Mouse (Mus musculus) cerebellum, adult 2 months (tissue): Measurements from ENCODE around the gene Pkn3.

Experiments used
- CTCF ChIP-seq: fragments of 200-500 bp; IDR thresholded peaks from 2 replicates; pipeline ENCODE4 v1.5.1; 2011; ENCODE audit warnings: low read depth, mild to moderate bottlenecking, control low read depth, low read length, moderate library complexity, borderline replicate concordance; ENCODE audit not compliant: insufficient read depth
- POLR2A ChIP-seq: fragments of 200-500 bp; IDR thresholded peaks from 2 replicates; pipeline ENCODE4 v1.6.1; 2011; ENCODE audit warnings: low read length, control low read depth, borderline replicate concordance; ENCODE audit not compliant: insufficient read depth

DNA sequence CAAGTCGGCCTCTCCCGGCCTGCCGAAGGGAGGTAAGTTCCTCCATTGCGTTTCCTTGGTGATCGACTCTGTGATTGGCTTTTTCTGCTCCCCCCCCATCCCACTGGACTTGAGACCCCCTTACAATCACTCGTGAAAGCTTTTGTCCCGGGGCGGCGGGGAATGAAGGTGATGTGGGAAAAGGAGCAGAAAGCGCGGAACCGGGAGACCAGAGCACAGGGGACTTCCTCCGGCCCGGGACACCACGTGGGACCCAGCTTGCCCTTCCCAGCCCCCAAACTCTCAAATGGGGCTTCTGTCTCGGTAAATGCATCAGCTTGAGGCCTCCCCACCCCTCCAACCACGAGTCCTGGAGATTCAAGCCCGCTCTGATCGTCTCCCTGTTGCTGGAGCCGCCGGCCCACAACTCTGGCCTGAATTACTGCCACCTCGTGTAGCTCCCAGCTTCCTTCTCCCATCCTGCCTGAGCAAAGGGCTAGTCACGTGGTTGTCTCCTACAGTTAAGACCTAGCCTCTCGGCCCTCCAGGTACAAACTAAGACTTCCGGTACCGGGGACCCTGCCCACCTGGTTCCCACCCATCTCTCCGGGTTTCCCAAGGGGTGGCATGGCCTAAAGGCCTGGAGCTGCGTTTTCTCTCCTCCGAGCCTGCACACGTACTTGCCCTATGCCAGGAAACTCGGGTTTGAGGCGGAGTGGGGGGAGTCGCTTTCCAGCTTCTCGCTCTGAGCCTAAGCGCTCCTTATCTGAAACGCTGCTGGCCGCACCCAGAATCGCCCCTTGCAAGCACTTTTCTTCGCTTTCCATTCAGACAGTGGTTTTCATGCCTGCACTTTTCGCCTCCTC lies 15.0 kb upstream of the Pkn3 start:
- TF ChIP-seq POLR2A (peak; percentile 48; the same call in 1 of the 2 replicates), CTCF (peak; percentile 12; the same call in 1 of the 2 replicates)
